Mouse (Mus musculus): ENCODE measurements around the gene Camsap1.

- no peak for TF ChIP-seq CTCF (IDR thresholded peaks at IDR 0.05; ENCODE audit: control insufficient read depth, insufficient read depth, insufficient read length)
- no peak for TF ChIP-seq FOSL1 (IDR thresholded peaks at IDR 0.05; ENCODE audit: insufficient read depth, low read length, poor library complexity, severe bottlenecking)
- TF ChIP-seq USF1 (IDR thresholded peaks at IDR 0.05; ENCODE audit: low read depth): no peak
These were observed 94.9 kb downstream of the Camsap1 start for GRCm38 (mm10) chr2:25888144-25888543.

All from C2C12 (cell line).